Mouse (Mus musculus) left cerebral cortex, adult 9 months (tissue): Measurements from ENCODE around the gene Teddm3.
"Not testable (repeated sequence)": the region's sequence is repeated elsewhere in the genome, so short reads cannot be mapped to it uniquely, and the experiment has no call there.

ENCODE experiments used
- DNase-seq, 2 experiments: peaks; one replicate each; pipeline ENCODE4 v3.0.0; 2022; ENCODE audit warnings: low spot score in 2 of 2

The Teddm3 gene

GRCm38 (mm10) chr16:21153900-21154299 is at the start of gene Teddm3:
Teddm3 (minus strand) TSS chr16:21154000.
- DNase-seq = not testable (repeated sequence)

- DNase-seq = no peak
Measured at GRCm38 (mm10) chr16:21202731-21203130, 48.9 kb upstream of the Teddm3 start.

- DNase-seq = no peak
Measured at GRCm38 (mm10) chr16:21199426-21199825, 45.6 kb upstream of the Teddm3 start.

GRCm38 (mm10) chr16:21198529-21198928 is 44.7 kb upstream of the Teddm3 start:
- DNase-seq = no peak

GRCm38 (mm10) chr16:21198006-21198405 is 44.2 kb upstream of the Teddm3 start:
- no peak for DNase-seq

GRCm38 (mm10) chr16:21197542-21197941 is 43.7 kb upstream of the Teddm3 start:
- no peak for DNase-seq

GRCm38 (mm10) chr16:21196576-21196975 is 42.8 kb upstream of the Teddm3 start:
- DNase-seq = no peak

GRCm38 (mm10) chr16:21195260-21195866 is 41.6 kb upstream of the Teddm3 start:
- no peak for DNase-seq

- DNase-seq = no peak
Measured at GRCm38 (mm10) chr16:21194182-21194581, 40.4 kb upstream of the Teddm3 start.

- peak; percentile 55 to 66 for DNase-seq
Measured at GRCm38 (mm10) chr16:21192509-21193354, 38.9 kb upstream of the Teddm3 start.

- no peak for DNase-seq
Measured at GRCm38 (mm10) chr16:21191569-21191968, 37.8 kb upstream of the Teddm3 start.

- no peak for DNase-seq
Measured at GRCm38 (mm10) chr16:21188345-21188744, 34.5 kb upstream of the Teddm3 start.

- peak in 1 of 2 experiments; percentile 35 for DNase-seq
Measured at GRCm38 (mm10) chr16:21187568-21187967, 33.8 kb upstream of the Teddm3 start.

GRCm38 (mm10) chr16:21184697-21185096 is 30.9 kb upstream of the Teddm3 start:
- DNase-seq = no peak

GRCm38 (mm10) chr16:21182108-21182507 is 28.3 kb upstream of the Teddm3 start:
- DNase-seq = peak; percentile 59 to 75

- no peak for DNase-seq
Measured at GRCm38 (mm10) chr16:21175236-21175635, 21.4 kb upstream of the Teddm3 start.

GRCm38 (mm10) chr16:21168730-21169129 is 14.9 kb upstream of the Teddm3 start:
- peak; percentile 42 to 44 for DNase-seq

- DNase-seq = not testable (repeated sequence)
Measured at GRCm38 (mm10) chr16:21165343-21166220, 11.8 kb upstream of the Teddm3 start.

GRCm38 (mm10) chr16:21163423-21163822 is 9.6 kb upstream of the Teddm3 start:
- not testable (repeated sequence) for DNase-seq

- DNase-seq = not testable (repeated sequence)
Measured at GRCm38 (mm10) chr16:21159226-21159625, 5.4 kb upstream of the Teddm3 start.

GRCm38 (mm10) chr16:21156261-21156660 is 2.5 kb upstream of the Teddm3 start:
- not testable (repeated sequence) for DNase-seq
